Mouse (Mus musculus) right cerebral cortex, postnatal 14 days (tissue): ENCODE measurements around the gene Neurog3.
A peak's percentile ranks its signal among the peaks of the same experiment; 100 is the strongest.

Experiments used
- DNase-seq: peaks from one replicate; pipeline ENCODE4 v3.0.0; 2022

Neurog3 gene

DNA sequence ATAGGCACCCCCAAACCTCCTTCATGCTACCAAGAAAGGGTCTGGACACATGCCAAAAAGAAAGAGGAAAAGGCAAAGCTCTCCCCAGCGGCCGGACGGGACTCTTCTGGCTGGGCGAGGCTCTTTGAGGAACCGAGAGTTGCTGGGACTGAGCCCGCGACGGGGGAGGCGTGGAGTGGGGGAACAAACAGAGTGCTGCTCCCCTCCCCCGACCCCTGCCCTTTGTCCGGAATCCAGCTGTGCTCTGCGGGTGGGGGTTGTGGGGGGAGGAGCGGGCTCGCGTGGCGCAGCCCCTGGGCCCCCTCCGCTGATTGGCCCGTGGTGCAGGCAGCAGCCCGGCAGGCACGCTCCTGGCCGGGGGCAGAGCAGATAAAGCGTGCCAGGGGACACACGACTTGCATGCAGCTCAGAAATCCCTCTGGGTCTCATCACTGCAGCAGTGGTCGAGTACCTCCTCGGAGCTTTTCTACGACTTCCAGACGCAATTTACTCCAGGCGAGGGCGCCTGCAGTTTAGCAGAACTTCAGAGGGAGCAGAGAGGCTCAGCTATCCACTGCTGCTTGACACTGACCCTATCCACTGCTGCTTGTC lies at the start of gene Neurog3:
TSS of gene Neurog3 (plus strand) at position 400 of the 591 bp plus-strand sequence.
- no peak for DNase-seq

DNA sequence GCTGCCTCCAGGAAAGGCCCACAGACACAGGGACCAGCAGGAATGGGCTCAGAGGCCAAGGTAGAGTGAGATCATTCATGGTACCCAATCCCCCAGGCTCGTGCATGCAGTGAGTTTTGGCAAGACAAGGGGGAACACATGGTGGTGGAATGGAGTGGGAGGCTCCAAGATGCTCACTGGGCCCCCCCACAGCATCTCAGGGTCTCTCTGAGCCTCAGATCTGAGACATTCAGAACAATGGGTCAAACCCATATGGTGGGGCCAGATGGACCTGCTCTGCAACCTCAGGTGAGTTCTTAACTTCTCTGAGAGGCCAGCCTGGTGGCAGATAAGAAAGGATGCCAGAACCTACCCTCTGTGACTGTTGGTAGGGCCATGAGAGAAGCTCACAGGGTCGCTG lies 46.8 kb upstream of the Neurog3 start:
- DNase-seq = no peak

DNA sequence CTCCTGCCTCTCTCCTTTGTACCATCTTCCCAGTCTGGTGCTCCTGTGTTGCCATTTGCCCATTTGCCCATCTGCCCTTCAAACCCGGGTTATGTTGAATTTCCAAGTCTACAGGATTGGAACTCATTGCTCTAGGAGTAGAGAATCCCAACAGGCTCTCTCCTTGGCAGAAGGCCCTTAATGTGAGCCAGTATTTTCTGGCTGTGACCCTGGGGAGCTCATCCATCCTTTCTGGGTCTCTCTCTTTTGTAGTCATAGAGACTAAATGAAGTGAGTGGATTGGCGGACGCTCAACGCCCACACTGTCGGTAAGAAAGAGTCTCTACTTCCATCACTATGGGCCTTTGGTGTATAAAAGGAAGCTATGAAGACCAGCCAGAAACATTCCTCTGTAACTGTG lies 46.1 kb upstream of the Neurog3 start:
- DNase-seq = no peak

DNA sequence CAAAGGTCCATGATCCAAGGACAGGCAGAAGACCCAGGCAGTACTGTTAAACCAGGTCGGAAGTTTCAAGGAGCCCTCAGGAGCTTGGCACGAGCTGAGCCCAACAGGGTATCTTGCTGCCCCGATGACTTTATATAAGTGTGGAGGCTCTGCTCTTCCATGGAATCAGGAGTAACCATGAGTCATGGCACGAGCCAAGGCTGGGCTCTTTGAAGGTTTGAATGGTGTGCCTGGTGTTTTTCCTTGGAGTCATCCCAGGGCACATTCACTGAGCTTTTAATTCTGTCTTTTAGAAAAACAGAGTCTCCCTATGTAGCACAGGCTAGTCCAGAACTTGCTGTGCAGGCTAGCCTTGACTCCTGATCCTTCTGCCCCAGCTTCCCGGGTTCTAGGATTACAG lies 44.5 kb upstream of the Neurog3 start:
- no peak for DNase-seq

DNA sequence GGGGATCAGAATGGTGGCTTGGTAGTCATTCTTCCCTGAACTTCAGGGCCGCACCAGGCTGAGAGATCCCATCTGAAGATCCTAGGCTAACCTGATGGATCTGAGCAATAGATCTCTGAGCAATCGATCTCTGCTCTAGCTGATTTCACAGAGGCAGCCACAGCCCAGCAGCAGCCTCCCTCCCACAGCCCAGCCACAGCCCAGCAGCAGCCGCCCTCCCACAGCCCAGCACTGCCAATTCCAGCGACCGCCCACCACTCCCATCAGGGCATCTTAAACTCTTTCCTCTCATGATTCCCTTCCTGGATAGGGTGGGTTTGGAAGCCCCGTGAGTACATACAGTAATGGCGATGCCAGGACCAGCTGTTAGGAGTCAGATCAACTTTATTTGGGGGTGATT lies 43.8 kb upstream of the Neurog3 start:
- DNase-seq = no peak

- no peak for DNase-seq
Observed at GRCm38 (mm10) chr10:62089486-62089885, 43.4 kb upstream of the Neurog3 start.

- DNase-seq = no peak
Observed at GRCm38 (mm10) chr10:62093903-62094302, 39.0 kb upstream of the Neurog3 start.

DNA sequence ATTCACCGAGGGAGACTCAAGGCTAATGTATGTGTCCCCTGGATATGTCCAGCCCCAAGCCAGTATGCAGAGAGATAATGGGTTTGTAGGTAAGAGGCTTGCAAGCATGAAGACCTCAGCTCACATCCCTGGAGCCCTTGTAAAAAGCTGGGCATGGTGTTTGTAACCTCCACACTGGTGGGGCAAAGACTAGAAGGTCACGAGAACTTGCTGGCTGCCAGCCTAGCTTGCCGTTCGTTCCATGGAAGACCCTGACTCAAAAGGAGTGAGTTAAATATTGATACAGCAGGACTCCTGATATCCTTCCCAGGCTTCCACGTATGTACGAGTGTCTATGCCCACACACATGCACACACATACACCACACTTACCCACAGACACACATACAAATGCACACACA lies 38.5 kb upstream of the Neurog3 start:
- DNase-seq = no peak

- no peak for DNase-seq
Observed at GRCm38 (mm10) chr10:62099749-62100403, 33.0 kb upstream of the Neurog3 start.

- peak; percentile 90 for DNase-seq
Observed at GRCm38 (mm10) chr10:62101504-62102439, 31.1 kb upstream of the Neurog3 start.

GRCm38 (mm10) chr10:62104835-62105576 lies 27.9 kb upstream of the Neurog3 start:
- peak; percentile 81 for DNase-seq

DNA sequence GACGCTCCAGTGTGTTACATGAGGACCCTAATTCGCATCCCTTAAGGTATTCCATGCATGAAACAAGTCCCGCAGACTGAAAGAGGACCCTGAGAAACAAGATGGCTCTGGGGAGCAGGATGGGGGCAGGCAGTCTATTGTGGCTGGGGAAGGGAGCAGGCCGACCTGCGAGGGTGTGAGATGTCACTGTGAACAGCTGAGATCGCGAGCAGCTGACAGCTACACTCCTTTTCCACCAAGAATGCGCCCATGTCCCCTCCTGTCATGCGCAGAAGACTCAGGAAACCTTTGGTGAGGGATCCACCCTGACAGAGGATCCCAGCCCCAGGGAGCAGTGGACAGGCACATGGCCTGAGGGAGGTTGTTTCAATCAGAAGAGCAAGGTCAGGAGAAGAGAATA lies 25.8 kb upstream of the Neurog3 start:
- DNase-seq = no peak

- peak; percentile 89 for DNase-seq
Observed at GRCm38 (mm10) chr10:62110504-62111206, 22.2 kb upstream of the Neurog3 start.

DNA sequence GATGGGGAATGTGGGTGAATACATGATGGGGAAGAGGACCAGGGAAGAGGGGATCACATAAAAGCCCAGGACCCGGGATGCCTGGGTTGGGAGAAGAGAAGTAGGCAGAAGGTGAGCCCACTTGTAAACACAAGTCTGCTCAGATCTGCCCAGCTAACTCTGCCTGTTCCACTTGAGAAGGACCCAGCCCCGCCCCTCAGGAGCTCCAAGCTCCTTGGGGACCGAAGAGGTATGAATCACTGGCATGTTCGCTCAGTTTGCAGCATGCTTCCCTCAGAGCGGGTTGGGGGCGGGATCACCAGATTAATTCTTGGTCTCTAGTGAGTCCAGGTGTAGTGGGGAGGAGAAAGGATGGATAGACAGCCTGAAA lies 21.7 kb upstream of the Neurog3 start:
- peak; percentile 20 for DNase-seq

GRCm38 (mm10) chr10:62113865-62114647 lies 18.8 kb upstream of the Neurog3 start:
- DNase-seq = no peak

- DNase-seq = no peak
Observed at GRCm38 (mm10) chr10:62127137-62127536, 5.8 kb upstream of the Neurog3 start.

DNA sequence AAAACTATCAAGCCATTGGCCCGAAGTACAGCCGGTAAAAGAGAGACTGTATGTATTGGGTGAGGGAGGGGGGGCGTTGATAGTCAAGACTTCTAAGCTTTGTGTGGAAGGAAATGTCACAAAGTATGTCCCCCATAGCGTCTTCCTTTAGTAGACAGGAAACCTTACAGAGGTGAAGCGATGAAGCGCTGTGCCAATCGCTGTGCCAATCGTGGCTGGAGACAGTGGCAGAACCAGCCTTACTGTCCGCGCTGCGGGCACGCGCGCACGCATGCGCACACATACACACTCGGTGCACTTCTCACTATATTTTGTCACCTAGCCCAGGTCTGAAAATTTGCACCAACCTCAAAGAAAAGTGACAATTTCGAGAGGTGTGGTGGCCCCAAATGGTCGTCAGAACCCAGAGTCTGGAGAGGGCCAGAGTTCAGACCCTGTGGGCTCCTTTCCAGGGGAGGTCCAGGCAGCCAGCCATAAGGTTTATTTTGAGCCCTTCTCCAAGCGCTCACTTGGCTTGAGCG lies 5.1 kb upstream of the Neurog3 start:
- no peak for DNase-seq

DNA sequence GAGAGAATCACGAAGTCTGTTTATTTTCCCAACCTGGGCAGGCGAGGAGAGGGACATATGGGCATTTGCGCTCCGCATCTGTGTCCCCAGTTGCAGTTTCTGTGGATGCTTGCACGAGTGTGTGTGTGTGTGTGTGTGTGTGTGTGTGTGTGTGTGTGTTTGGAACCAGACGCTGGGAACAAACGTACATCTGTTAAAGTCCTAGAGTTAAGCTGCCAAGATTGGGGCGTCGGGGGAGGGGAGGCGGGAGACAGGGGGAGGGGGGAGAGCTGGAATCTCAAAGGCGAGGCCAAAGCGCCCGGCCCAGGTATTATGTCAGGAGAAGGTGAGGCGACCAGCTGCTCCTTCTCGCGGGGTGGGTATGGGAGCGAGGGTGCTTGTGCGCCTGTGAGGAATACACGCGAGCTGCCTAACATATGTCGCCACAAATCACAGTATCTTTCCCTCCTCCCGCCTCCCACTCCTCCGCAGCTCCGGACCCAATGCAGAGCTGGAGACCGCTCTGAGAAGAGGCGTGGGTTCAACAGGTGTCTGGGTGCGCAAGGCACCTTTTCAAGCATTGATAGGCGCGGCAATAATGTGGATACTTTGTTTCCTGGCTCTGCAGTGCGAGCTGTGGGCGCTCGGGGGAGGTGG lies 4.5 kb upstream of the Neurog3 start:
- peak; percentile 58 for DNase-seq

- no peak for DNase-seq
Observed at GRCm38 (mm10) chr10:62135696-62136470, 3.0 kb downstream of the Neurog3 start.

- DNase-seq = no peak
Observed at GRCm38 (mm10) chr10:62137150-62137549, 4.3 kb downstream of the Neurog3 start.
